Mouse (Mus musculus): ENCODE results near the gene Slc34a2.

Gene Slc34a2

DNA sequence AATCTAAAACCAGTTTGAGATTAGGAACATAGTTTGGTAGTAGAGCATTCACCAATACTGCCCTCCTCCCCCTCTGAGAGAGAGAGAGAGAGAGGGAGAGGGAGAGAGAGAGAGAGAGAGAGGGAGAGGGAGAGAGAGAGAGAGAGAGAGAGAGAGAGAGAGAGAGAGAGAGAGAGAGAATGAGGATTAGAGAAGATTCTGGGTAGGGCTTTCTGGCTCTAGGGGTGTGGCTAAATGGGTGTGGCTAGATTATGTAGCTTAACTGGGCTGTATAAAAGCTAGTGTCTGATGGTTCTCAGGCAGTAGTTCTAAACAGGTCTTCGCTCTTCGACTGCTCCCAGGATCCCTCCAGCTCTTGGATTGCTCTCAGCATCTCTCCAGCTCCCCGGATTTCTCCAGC, at the start of gene Slc34a2:
Gene Slc34a2 (plus strand): TSS at position 301 of the 400 bp plus-strand sequence.
- no peak for DNase-seq (ENCODE audit: low spot score in 2 of 2)

DNA sequence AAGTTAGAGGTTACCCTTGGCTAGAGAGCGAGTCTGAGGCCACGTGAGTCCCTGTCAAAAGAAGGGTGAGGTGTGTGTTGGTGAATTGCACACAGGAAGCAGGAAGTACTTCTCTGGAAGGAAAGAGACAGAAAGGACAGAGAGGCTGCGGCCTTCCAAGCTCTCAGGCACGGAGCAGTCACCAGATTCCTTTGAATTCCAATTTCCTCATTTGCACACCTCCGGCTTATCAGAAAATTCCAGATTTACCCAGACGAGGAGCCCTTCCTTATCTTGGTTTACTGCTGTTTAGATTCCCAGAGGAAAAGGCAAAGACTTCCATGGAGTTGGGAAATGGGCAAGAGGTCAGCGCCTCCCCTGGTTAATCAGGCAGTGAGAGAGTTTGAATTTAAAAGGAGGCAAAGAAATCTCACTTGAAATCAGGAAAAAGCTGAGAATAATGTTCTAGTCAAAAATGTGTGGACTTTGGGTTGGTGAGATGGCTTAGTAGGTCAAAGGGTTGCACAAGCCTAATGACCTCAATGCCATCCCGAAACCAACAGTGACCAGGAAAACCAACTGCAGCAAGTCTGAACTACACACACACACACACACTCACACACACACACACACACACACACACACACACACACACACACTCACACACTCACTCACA, 47.1 kb upstream of the Slc34a2 start:
- no peak for DNase-seq (ENCODE audit: low spot score in 2 of 2)

DNA sequence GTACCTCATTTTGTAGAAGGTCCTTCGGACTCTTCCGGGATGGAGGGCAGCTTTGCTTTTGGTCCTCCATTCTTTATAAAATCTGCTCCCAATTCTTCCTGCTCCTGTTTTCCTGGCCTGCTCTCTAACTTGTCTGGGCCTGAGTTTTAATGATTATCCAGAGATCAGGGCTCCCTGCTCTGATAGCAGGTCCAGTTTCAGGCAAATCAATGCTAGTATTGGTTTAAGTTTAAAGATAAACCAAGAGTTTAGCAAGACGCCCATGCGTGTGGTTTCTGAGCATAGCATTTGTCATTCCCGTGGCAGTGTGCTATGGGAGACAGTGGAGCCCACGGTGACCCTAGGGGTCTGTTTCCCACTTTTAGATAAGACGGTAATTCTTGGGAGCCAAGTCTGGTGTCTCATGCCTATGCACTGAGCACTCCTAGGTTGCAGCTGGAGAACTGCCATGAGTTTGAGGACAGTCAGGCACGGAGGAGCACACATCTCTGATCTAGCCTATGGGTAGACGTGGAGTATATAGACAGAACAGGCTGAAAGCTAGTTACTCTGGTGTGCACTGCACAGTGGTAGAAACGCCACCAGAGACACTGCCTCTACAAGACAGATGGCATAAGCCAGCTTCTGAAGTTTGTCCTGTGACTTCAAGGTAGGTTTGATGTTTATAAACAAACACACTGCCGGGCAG, 45.5 kb upstream of the Slc34a2 start:
- no peak for DNase-seq (ENCODE audit: low spot score in 2 of 2)

DNA sequence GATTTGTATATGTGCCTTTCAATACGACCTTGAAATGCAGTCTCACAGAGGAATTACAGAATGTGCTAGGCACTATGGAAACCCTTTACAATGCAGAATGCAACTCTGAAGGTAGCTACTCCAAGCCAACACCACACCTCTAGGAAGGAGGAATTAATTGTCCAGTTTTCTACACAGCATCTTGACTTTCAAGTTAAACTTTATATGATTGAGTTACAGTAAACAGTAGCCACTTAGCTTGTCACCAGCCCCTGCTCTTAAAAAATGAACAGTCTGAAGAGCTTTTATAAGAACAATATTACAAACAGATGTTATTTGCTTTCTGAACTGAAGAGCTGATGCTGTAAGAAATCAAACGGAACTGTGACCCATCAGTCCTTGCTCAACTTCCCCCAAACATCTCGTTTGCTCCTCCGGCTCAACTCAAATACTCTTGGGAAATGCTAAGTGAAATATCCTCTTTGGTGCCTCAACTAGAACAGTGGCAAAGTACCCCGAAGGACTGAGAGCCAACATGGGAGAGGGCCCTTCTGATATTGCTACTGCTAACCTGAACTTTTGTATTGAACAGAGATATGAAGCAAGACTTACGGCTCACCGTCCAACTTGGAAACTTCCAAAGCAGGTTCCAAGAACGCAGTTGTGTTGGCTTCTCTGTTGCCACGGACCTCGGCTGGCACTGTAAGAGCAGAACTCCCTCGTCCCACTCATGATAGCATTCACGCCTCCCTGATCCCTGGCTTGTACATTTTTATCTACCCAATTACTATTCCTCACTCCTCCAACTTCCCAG, 44.2 kb upstream of the Slc34a2 start:
- no peak for DNase-seq (ENCODE audit: low spot score in 2 of 2)

DNA sequence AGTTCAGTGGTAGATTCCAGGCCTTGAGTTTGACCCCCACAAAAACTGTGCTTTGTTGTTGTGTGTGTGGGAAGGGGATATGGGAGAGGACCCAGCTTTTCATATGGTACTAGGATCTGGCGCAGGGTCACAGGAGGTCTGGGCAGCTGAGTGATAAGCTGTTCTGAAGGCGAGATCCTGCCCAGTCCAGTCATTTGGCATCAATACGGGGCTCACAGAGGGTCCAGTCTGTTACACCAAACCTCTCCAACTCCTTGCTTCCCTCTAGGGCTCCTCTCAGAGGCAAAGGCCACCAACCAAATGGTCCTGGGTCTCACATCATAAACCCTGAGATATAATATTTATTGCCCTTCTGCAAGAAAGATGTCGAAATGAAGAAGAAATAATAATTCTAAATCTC, 42.4 kb upstream of the Slc34a2 start:
- DNase-seq (ENCODE audit: low spot score in 2 of 2) = no peak

DNA sequence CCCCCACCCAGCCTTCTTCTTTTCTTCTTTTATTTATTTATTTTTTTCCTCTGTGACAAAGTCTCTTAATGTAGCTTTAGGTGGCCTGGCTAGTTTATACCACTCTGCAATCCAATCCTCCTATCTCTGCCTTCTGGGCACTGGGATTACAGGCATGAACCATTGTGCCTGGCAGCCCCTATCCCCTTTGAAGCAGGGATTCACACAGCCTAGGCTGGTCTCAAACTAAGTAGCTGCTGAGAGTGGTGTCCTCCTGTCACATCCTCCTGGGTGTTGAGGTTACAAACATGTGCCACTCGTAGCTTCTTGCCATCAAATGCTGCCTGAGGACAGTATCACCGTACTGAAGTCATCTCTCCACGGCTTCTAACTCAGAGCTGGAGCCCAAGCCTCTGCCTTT, 41.7 kb upstream of the Slc34a2 start:
- no peak for DNase-seq (ENCODE audit: low spot score in 2 of 2)

DNA sequence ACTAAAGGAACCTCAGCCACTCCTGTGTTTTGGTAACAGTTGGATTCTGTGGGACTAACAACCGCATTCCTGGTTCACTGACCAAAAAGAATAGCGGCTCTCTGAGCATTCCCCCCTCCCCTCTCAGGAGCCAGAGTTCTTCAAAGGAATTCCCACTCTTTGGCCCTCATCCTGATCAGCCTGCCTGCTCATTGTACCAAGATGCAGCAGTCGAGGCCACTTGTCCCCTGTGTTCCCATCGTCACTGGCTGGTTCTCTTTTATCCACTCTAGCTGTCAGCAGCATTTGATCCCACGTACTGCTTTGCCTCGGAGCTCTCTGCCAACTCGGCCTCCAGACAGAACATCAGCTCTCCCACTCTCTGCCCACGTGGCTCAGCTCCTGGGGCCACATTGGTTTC, 41.3 kb upstream of the Slc34a2 start:
- no peak for DNase-seq (ENCODE audit: low spot score in 2 of 2)

DNA sequence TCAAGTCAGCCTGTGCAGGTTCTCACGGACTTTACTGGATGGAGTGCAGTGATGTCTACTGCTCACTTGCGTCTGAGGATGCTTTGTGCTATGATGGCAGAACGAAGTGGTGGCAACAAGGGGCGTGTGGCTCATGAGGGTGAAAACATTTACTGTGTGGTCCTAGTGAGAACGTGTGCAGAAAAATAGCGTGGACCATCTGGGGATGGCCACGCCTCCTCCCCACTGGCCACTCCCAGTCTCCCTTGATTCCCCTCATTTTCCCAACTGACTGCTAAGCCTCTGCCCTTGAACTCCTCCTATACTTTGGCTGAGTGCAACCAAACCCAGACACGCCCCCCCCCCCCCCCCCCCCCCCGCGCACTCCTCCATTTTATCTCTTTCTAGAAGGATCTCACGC, 40.8 kb upstream of the Slc34a2 start:
- no peak for DNase-seq (ENCODE audit: low spot score in 2 of 2)

DNA sequence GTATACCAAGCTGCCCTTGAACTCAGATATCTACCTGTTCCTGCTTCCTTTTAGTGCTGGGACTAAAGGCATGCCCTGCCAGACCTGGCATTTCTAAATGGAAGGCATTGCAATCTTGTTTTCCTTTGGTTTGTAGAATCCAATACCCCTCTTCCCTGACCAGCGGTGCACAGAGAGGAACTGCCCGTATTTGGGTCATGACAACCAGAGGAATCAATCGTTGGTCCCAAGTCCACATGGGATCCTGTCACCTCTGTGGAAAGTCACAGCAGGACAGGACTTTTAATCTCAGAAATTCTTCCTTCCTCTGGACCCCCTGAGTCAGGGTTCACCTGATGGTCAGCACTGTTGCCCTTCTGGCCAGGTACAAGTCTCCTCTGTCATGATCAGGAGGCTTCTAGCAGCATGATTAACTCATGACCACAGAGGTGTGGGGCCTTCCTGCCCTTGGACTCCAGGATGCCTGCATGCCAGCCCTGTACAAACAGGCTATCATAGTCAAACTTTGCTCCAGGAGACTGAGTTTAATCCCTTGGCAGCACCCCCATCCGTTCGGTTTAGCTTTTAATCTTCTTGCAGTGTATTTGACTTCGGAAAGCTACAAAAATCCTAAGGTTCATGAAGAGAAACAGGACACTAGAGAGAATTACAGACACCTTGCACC, 39.7 kb upstream of the Slc34a2 start:
- no peak for DNase-seq (ENCODE audit: low spot score in 2 of 2)

DNA sequence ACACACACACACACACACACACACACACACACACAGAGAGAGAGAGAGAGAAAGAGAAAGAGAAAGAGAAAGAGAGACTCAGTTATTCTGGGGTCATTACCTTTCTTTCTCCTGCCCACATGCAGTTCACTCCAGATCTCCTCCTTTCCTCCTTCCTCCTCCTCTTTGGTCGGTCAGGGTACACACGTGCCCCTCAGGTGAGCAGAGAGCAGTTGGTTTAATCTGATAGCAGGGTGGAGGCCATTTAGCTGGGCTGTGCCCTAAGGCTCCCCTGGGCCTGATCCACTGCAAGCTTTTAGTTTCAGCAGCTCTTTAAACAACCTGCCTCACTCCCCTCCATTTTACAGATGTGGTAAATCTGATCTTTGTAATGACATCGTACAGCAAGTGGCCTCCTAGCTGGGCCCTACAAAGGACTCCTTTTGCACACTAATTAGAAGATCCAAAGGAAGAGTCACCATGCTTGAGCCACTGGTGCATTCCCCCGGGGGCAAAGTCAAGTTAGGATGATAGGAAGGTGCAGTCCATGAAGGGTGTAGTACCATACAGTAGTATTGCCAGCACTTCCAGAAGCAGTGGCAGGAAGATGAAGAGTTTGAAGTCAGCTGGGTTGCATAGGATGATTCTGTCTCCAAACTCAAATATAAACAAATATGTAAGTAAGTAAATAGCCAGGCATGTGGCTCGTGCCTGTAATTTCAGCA, 37.6 kb upstream of the Slc34a2 start:
- no peak for DNase-seq (ENCODE audit: low spot score in 2 of 2)

DNA sequence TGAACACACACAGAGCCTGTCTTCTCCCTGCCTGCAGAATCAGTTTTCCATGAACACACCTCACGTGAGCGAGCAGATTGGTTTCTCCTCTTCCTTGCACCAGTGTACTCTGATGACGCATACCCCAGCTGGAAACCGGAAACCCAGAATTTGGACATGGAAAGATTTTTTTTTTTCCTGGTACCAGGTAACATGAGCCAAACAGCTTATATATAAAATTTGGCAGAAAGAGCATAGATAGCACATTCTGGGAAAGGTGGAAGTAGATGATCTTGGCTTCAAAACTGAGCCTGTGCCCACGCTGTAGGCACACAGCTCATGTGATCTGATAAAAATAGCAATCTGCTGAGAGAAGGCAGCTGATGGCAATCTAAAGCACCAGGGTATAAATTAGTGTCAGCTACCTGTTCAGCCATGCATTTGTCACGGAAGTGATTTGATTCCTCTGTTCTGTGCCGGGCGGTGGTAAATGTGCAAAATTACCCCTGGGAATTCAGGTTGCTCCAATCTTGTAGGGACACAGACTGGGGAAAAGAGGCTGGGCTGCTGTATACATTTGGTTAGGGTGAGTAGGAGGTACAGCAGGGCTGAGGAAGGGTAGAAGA, 35.2 kb upstream of the Slc34a2 start:
- DNase-seq (ENCODE audit: low spot score in 2 of 2) = peak; percentile 9 to 11

DNA sequence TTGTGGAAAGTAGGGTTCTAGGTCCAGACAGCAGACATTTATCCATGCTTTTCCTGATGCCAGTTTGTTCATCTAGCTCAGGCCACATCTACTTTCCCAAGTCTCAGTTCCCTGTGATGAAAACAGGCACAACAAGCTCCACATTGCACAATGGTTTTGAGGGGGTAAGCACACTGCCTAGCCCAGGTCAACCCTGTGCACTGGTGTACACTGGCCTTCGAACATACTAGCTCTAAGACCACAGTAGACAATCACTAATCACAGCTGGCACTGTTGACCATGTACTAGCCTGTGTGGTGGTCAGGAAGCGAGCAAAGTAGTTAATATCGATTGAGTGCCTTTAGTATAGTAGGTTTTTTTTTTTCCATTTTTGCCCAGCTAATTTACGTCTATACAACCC, 34.4 kb upstream of the Slc34a2 start:
- DNase-seq (ENCODE audit: low spot score in 2 of 2) = no peak

DNA sequence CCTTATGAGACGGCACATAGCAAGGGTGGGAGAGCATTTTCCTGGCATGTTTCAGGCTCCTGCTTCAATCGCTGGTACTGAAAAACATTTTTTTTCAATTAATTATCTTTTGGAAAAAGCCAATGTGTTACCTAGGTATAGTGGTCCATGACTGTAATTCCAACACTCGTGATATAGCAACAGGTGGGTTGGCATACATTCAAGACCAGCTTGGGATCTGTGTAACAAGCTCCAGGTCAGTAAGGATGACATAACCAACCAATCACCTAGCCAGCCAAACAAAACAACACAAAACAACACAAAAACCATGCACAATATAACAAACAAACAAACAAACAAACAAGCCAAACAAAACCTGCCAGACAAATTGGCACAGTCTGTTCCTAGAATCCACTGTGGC, 33.9 kb upstream of the Slc34a2 start:
- no peak for DNase-seq (ENCODE audit: low spot score in 2 of 2)

DNA sequence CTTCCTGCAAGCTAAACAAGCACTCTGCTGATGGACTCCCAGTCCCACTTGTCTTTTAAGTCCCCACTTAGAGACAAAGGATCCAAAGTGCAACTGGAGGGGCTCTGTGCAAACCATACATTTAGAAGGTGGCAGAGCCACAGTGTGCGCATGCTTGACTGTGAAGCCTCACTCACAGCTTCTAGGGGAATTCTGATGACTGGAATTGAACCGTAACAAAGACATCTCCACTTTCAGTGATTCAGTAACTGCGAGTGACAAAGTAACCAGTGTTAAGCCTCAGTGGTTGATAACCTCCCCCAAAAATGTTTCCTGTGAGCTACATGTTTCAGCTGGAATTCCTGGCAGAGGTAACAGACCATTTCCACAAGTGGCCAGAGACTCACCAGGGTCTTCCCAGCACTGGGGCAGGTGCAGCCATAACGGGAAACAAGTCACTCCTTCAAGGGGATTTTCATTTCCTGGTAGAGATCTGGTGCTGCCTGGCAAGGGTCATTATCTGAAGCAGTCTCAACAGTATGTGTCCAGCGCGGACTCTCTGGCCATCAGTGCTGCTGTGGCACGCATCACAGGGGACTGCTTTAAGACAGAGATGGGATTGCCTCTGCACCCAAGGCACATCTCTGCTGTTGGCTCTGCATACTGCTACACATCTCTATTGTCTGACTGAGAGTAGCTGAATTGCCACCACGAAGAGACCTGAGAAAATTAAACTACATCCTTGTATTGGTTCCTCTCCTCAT, 28.7 kb upstream of the Slc34a2 start:
- DNase-seq (ENCODE audit: low spot score in 2 of 2) = no peak

DNA sequence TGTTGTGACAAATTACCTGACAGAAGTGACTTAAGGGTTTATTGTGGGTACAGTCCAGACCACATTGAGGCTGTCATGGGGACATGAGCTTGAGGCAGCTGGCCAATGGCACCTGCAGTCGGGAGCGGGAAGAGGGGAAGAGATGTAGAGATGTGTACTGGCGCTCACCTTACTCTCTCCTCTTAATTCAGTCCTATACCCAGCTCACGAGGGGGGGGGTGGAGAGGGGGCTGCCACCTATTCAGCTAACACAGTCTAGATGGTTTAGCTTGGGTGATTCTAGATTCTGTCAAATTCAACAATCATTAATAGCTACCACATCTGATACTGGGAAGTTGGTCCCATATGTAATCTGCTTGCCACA, 28.1 kb upstream of the Slc34a2 start:
- DNase-seq (ENCODE audit: low spot score in 2 of 2) = no peak

DNA sequence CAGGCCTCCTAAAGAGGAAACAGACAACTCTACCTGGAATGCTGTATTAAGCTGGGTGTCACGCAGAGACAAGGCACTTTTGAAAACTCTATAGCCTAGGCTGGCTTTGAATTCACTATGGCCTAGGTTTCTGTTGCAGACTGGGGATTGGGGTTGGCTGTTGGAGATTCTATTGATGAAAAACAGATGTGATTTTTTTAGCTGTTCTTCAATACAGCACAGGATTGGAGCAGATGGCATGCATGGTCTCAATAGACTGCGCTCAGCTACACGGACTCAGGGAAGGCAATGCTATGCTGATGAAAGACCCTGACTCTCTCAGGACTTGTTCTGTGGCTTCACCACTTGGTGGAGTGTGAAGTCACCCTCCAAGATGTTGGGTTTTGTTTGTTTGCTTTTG, 26.6 kb upstream of the Slc34a2 start:
- DNase-seq (ENCODE audit: low spot score in 2 of 2) = no peak

DNA sequence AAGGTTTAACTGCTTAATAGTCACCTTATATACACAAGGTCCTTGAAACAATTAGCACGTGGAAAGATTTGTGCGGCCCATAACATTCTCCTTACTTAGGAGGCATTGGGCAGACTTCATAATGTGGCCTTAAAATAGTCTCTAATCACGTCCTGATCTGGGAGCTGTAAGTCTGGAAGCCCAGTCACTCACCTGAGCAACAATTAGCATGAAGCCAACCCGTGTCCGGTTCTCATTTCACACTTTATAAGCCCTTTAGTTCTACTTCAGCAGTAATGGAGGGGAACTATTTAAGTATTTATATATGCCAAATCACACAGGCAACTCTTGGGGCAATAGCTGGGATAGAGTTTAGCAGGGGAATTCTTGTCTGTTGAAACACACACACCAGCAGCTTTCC, 21.3 kb upstream of the Slc34a2 start:
- DNase-seq (ENCODE audit: low spot score in 2 of 2) = no peak

DNA sequence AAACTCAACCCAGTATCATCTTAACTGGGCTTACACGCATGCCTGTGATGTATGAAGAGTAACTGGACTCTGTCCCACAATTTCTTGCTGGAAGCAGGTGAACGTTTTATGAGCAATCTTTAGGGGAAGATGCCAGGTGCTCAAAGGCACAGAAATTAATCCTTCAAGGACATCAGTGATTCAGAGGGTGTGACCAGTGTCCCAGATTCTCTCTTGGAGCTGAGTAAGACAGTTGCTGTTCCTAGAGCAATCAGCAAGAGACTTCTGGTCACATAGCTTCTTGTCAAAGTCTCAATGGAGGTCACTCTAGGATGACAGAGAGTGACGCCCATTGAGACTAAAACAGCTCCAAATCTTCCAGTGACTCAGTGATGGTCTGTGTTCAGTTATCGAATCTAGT, 19.6 kb upstream of the Slc34a2 start:
- DNase-seq (ENCODE audit: low spot score in 2 of 2) = no peak

DNA sequence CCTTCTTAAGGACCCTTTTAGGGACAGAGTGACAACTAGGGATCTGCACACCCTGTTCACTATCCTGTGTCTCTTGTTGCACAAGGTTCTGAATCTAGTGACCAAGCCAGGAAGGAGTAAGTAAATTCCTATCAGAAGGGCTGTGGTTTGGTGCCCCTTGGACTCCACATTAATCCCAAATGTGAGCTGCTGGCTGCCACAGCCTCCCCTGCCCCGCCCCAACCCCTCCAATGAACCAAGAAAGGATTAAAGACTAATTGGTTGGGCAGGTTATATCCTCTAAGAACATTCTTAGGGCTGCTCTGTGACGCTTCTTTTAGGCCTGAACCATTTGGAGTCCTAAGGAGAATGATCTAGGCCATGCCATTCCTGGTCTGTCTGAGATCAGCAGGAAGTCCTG, 14.4 kb upstream of the Slc34a2 start:
- DNase-seq (ENCODE audit: low spot score in 2 of 2) = no peak

DNA sequence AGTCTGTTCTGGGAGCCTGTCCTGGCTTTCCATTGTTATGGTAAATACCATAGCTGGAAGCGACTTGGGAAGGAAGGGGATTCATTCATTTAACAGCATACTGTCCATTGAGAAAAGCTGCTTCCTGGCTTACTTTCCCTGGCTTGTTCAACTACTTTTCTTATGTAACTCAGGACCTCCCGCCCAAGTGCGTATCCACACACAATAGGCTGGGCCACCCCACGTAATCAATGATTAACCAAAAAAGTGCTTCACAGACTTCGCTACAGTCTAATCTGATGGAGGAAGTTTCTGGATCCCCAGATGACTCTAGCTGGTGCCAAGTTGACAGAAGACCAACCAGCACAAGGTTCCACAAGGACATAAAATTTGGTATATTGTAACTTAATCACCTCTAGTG, 14.0 kb upstream of the Slc34a2 start:
- DNase-seq (ENCODE audit: low spot score in 2 of 2) = no peak
